ENCODE assay signal across 9 mouse cellular contexts in the genomic region with DNA sequence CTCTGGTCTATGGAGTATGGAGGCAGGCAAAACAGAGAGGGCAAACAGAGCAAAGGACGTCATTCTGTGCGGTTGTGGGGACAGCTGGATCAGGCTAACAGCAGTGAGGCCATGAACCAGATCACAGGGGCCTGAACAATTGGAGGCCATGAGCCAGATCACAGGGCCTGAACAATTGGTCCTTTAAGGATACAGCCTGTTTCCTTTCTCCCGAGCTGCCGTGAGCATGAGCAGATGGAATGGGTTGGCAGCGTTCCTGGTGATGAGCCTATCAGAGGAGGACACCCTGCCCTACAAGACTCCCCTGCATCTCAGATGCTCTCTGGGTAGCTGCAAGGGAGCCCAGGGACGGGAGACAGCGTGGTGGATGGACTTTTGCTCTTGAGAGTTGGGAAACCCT. TPM values are rescaled to one million over a fixed set of nuclear protein-coding genes. Genes with fewer than 3 reads are reported as not detected.
DNase-seq lines count a peak whose midpoint lies in the region; ATAC-seq and TF ChIP-seq lines count a peak whose summit lies in the region.
"Had no signal": no experiment of that assay in that cellular context is flagged by ENCODE, and none has a peak within 500 bp of the region (broad histone marks: within the 10 kb centered on the region; RNA-seq: fewer than 3 reads in every experiment).

No protein-coding gene starts in this region.

- 0 out of 2 replicates have a peak, but pooled peaks cover 2% of the 10 kb centered on the region for H3K4me1 ChIP-seq in kidney, adult 2 months (ENCODE audit: control insufficient read depth, insufficient read depth, low read length)
- H3K4me1 ChIP-seq: limb, embryonic 13.5 days had no signal

- no peaks in the 10 kb centered on the region for H3K36me3 ChIP-seq in kidney, adult 2 months (ENCODE audit: control insufficient read depth, insufficient read depth, low read length)
- H3K36me3 ChIP-seq: limb, embryonic 13.5 days had no signal

- H3K4me3 ChIP-seq in gastrocnemius, adult 2 months: peak overlapping the region; percentile 78
- peak overlapping the region; percentile 53 for H3K4me3 ChIP-seq in kidney, adult 2 months (ENCODE audit: insufficient read depth, low read depth, low read length)
- H3K4me3 ChIP-seq: limb, embryonic 13.5 days had no signal

- ATAC-seq in activated CD4-positive, CD25-positive, alpha-beta regulatory T cell, adult 4 months: no peak

- peak; percentile 13 for DNase-seq in CD4-positive helper T cell, adult 2 months (ENCODE audit: low read depth, low spot score)
- peak; percentile 62 for DNase-seq in adrenal gland, postnatal 25 days
- peak; percentile 66 for DNase-seq in gastrocnemius, adult 2 months
- peak; percentile 73 for DNase-seq in kidney, adult 2 months
- DNase-seq in left cerebral cortex, postnatal 36 days (ENCODE audit: low spot score in 2 of 2): peak; percentile 49 to 64
- peak; percentile 66 to 69 for DNase-seq in right cerebral cortex, postnatal 10 days (ENCODE audit: low spot score in 2 of 2)
- DNase-seq in spleen, postnatal 36 days (ENCODE audit: low spot score in 2 of 2): no peak

- 63% methylated on average over 7 of the region's 7 CpGs for WGBS in kidney, adult 2 months

- no peak for TF ChIP-seq POLR2A in kidney, adult 2 months (IDR thresholded peaks at IDR 0.05; ENCODE audit: low read depth, low read length)

- peak overlapping the region; percentile 82 for H3K27ac ChIP-seq in gastrocnemius, adult 2 months
- H3K27ac ChIP-seq in kidney, adult 2 months (ENCODE audit: insufficient read depth, low read depth, low read length): peak overlapping the region; percentile 79
- H3K27ac ChIP-seq: limb, embryonic 13.5 days had no signal

- TF ChIP-seq CTCF in gastrocnemius, adult 2 months (IDR thresholded peaks at IDR 0.05): no peak
- TF ChIP-seq CTCF in kidney, adult 2 months (conservative IDR thresholded peaks at IDR 0.05; ENCODE audit: insufficient read depth, insufficient read length, low read depth, low read length): no peak

- intact Hi-C loops in gastrocnemius, adult 2 months (cut with DNase I): no loop called here
- intact Hi-C loops in left cerebral cortex, postnatal 36 days (cut with DNase I): no loop called here

- no peaks in the 10 kb centered on the region for H3K27me3 ChIP-seq in kidney, adult 2 months (replicated peaks; ENCODE audit: control insufficient read depth, insufficient read depth, low read length)
- H3K27me3 ChIP-seq: limb, embryonic 13.5 days had no signal

RNA-seq across cellular contexts. Expression of a gene that starts 0.8 kb away (rescaled TPM):
- 23.7 and 28.4 TPM in 2 replicates for total RNA-seq in adrenal gland, postnatal 25 days (2021)
- total RNA-seq in gastrocnemius, adult 2 months (2021): 1 to 10 TPM; 3.4 to 3.7 TPM
- 18.7 and 23.9 TPM in 2 replicates for polyA plus RNA-seq in kidney, adult 2 months (2012; rRNA removed)
- 1 to 10 TPM; 6.2 to 6.6 TPM for total RNA-seq in left cerebral cortex, postnatal 36 days (2021)
- polyA plus RNA-seq in activated CD4-positive, CD25-positive, alpha-beta regulatory T cell, adult 4 months (2017; shearing (Covaris generic)): 100 to 1,000 TPM in 1 of 2 experiments, 10 to 100 TPM in 1; 68.0 to 111 TPM

RNA-seq across cellular contexts. Expression of a gene that starts 12.0 kb away (rescaled TPM):
- total RNA-seq in adrenal gland, postnatal 25 days (2021): 0.18 TPM in 1 of 2 replicates, not detected in the other
- not detected for total RNA-seq in gastrocnemius, adult 2 months (2021)
- polyA plus RNA-seq in kidney, adult 2 months (2012; rRNA removed): 0.07 and 0.11 TPM in 2 replicates
- not detected for total RNA-seq in left cerebral cortex, postnatal 36 days (2021)
- polyA plus RNA-seq in activated CD4-positive, CD25-positive, alpha-beta regulatory T cell, adult 4 months (2017; shearing (Covaris generic)): under 1 TPM; 0.20 to 0.28 TPM
- polyA plus RNA-seq: limb, embryonic 13.5 days had no signal

RNA-seq across cellular contexts. Expression of a gene that starts 35.2 kb away (rescaled TPM):
- 0.15 TPM in 1 of 2 replicates, not detected in the other for total RNA-seq in adrenal gland, postnatal 25 days (2021)
- total RNA-seq in gastrocnemius, adult 2 months (2021): not detected
- polyA plus RNA-seq in kidney, adult 2 months (2012; rRNA removed): 0.16 and 0.27 TPM in 2 replicates
- total RNA-seq in left cerebral cortex, postnatal 36 days (2021): 10 to 100 TPM; 14.2 to 21.9 TPM
- not detected for polyA plus RNA-seq in activated CD4-positive, CD25-positive, alpha-beta regulatory T cell, adult 4 months (2017; shearing (Covaris generic))

Comparison
In these comparisons a context has a peak if more than half of its experiments do, and no peak if none do; other contexts are left out.
1. DNase-seq: peak in CD4-positive helper T cell, adult 2 months (single experiment), adrenal gland, postnatal 25 days (single experiment), gastrocnemius, adult 2 months (single experiment), kidney, adult 2 months (single experiment), left cerebral cortex, postnatal 36 days (2 of 2) and right cerebral cortex, postnatal 10 days (2 of 2); none in spleen, postnatal 36 days (0 of 2).
2. RNA of a gene that starts 35.2 kb away (total RNA-seq): 14.2 to 21.9 TPM in left cerebral cortex, postnatal 36 days; 0.15 TPM in adrenal gland, postnatal 25 days and not detected in gastrocnemius, adult 2 months; every median in the first group is over 10 times any median in the second.